Comparison of ENCODE assay signal across 9 mouse cellular contexts in the genomic region with DNA sequence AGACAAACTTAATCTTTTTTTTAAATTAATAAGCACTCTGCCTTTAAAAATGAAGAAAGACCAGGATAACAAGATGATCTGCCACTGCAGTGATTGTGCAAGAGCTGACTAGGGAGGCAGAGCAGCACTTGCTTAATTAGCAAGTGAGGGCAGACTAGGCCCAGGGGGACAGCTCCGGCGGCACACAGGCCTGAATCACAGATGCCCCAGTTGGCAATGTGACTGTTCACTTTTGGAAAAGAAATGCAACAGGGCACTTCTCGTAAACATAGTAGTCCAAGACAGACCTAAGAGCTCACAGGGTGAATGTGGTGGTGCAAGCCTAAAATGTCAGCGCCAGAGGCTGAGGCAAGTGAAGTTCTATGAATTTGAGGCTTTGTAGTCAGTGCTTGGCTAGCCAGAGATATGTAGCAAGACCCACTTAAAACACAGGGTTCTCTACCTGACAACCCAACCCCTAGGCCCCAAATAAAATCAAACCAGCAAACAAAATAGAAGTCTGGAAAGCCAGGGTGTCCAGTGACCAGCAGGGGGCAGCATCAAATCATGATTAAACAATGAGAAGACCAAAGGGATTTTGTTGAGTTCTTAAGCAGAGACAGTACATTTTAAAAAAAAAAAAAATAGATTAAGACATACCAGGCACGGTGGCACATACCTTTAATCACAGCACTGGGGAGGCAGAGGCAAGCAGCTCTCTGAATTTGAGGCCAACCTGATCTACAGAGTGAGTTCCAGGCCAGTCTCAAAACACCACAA. TPM values are rescaled to one million over a fixed set of nuclear protein-coding genes. Genes with fewer than 3 reads are reported as not detected.
DNase-seq lines count a peak whose midpoint lies in the region; ATAC-seq and TF ChIP-seq lines count a peak whose summit lies in the region.
"Had no signal": no experiment of that assay in that cellular context is flagged by ENCODE, and none has a peak within 500 bp of the region (broad histone marks: within the 10 kb centered on the region; RNA-seq: fewer than 3 reads in every experiment).

No protein-coding gene starts in this region.

- no peak overlapping the region for H3K4me3 ChIP-seq in forebrain, embryonic 14.5 days (ENCODE audit: low read depth, low read length)
- H3K4me3 ChIP-seq in forebrain, embryonic 12.5 days (replicated peaks), result no peak overlapping the region
- no peak overlapping the region for H3K4me3 ChIP-seq in gastrocnemius, adult 2 months
- H3K4me3 ChIP-seq: midbrain, embryonic 12.5 days had no signal

- H3K4me2 ChIP-seq in forebrain, embryonic 14.5 days (ENCODE audit: low read length), result no peak overlapping the region
- no peak overlapping the region for H3K4me2 ChIP-seq in forebrain, embryonic 12.5 days
- H3K4me2 ChIP-seq: midbrain, embryonic 12.5 days had no signal

- DNase-seq in forebrain, embryonic 14.5 days (ENCODE audit: low spot score), result peak; percentile 89
- peak; percentile 80 for DNase-seq in ES-CJ7 (ENCODE audit: low read depth, low spot score)
- peak; percentile 77 to 82 for DNase-seq in cerebellum, adult 18-20 months
- DNase-seq in gastrocnemius, adult 2 months, result peak; percentile 82
- DNase-seq in layer of hippocampus, postnatal 10 days (ENCODE audit: low spot score in 2 of 2), result peak; percentile 83 to 86
- peak; percentile 51 to 75 for DNase-seq in spleen, postnatal 14 days (ENCODE audit: low spot score in 2 of 2)

- H3K9ac ChIP-seq in forebrain, embryonic 14.5 days (ENCODE audit: low read length), result no peak overlapping the region
- H3K9ac ChIP-seq in forebrain, embryonic 12.5 days, result no peak overlapping the region
- H3K9ac ChIP-seq: midbrain, embryonic 12.5 days had no signal

- H3K27me3 ChIP-seq in forebrain, embryonic 14.5 days (replicated peaks; ENCODE audit: control insufficient read depth, insufficient read depth, low read length), result no peaks in the 10 kb centered on the region
- no peaks in the 10 kb centered on the region for H3K27me3 ChIP-seq in forebrain, embryonic 12.5 days
- H3K27me3 ChIP-seq: midbrain, embryonic 12.5 days had no signal

- H3K27ac ChIP-seq in forebrain, embryonic 14.5 days (ENCODE audit: low read depth, low read length), result no peak overlapping the region
- no peak overlapping the region for H3K27ac ChIP-seq in forebrain, embryonic 12.5 days
- H3K27ac ChIP-seq in gastrocnemius, adult 2 months, result peak overlapping the region; percentile 20
- H3K27ac ChIP-seq: midbrain, embryonic 12.5 days had no signal

- ATAC-seq in forebrain, embryonic 14.5 days, result no peak
- ATAC-seq in forebrain, embryonic 12.5 days (ENCODE audit: low FRiP score), result no peak
- ATAC-seq in megakaryocyte, adult 5-6 weeks (ENCODE audit: poor library complexity, severe bottlenecking), result peak; percentile 64

- intact Hi-C loops in gastrocnemius, adult 2 months (cut with DNase I), result loop anchor here (2.0 kb wide), 1 partner anchor 266 kb away; no protein-coding TSS in a partner anchor

- H3K36me3 ChIP-seq in forebrain, embryonic 14.5 days (ENCODE audit: control insufficient read depth, insufficient read depth, low read length), result peaks cover 67% of the 10 kb centered on the region
- peaks cover 44% of the 10 kb centered on the region for H3K36me3 ChIP-seq in forebrain, embryonic 12.5 days (replicated peaks)

- no peaks in the 10 kb centered on the region for H3K9me3 ChIP-seq in forebrain, embryonic 14.5 days (replicated peaks; ENCODE audit: control insufficient read depth, low read length)
- H3K9me3 ChIP-seq in forebrain, embryonic 12.5 days, result no peaks in the 10 kb centered on the region
- H3K9me3 ChIP-seq: midbrain, embryonic 12.5 days had no signal

- 60% methylated on average over 5 of the region's 5 CpGs for WGBS in forebrain, embryonic 14.5 days
- 62% methylated on average over 5 of the region's 5 CpGs for WGBS in forebrain, embryonic 12.5 days

- peaks cover 11% of the 10 kb centered on the region for H3K4me1 ChIP-seq in forebrain, embryonic 14.5 days (ENCODE audit: control insufficient read depth, insufficient read depth, low read length)
- peaks cover 18% of the 10 kb centered on the region for H3K4me1 ChIP-seq in forebrain, embryonic 12.5 days

- peak; percentile 81 for TF ChIP-seq CTCF in gastrocnemius, adult 2 months (IDR thresholded peaks at IDR 0.05)

RNA-seq across cellular contexts. Expression of a gene that starts 5.6 kb away (rescaled TPM):
- polyA plus RNA-seq in forebrain, embryonic 14.5 days (2014; fragmentation: Nextera tagmentation; extraction: Ambion mirVana), result 346 and 353 TPM in 2 replicates
- 131 and 139 TPM in 2 replicates for polyA plus RNA-seq in forebrain, embryonic 12.5 days (2016; fragmentation: Nextera tagmentation; extraction: Ambion mirVana)
- total RNA-seq in gastrocnemius, adult 2 months (2021), result not detected
- 100 to 1,000 TPM; 291 to 295 TPM for total RNA-seq in layer of hippocampus, postnatal 10 days (2021)
- 0.16 TPM in 1 of 2 replicates, not detected in the other for total RNA-seq in megakaryocyte, adult 5-6 weeks (2015)
- total RNA-seq in megakaryocyte, adult 5-6 weeks (2017), result not detected in 2 replicates

RNA-seq across cellular contexts. Expression of a gene that starts 6.0 kb away (rescaled TPM):
- polyA plus RNA-seq in forebrain, embryonic 14.5 days (2014; fragmentation: Nextera tagmentation; extraction: Ambion mirVana), result 0.15 and 0.29 TPM in 2 replicates
- 0.26 and 0.60 TPM in 2 replicates for polyA plus RNA-seq in forebrain, embryonic 12.5 days (2016; fragmentation: Nextera tagmentation; extraction: Ambion mirVana)
- 1 to 10 TPM; 7.3 to 7.8 TPM for total RNA-seq in gastrocnemius, adult 2 months (2021)
- under 1 TPM; 0.66 to 0.78 TPM for total RNA-seq in layer of hippocampus, postnatal 10 days (2021)
- total RNA-seq in megakaryocyte, adult 5-6 weeks (2015), result 0.16 and 0.55 TPM in 2 replicates
- 0.12 TPM in 1 of 2 replicates, not detected in the other for total RNA-seq in megakaryocyte, adult 5-6 weeks (2017)

RNA-seq across cellular contexts. Expression of a gene that starts 7.3 kb away (rescaled TPM):
- polyA plus RNA-seq in forebrain, embryonic 14.5 days (2014; fragmentation: Nextera tagmentation; extraction: Ambion mirVana), result 66.0 and 77.8 TPM in 2 replicates
- polyA plus RNA-seq in forebrain, embryonic 12.5 days (2016; fragmentation: Nextera tagmentation; extraction: Ambion mirVana), result 57.5 and 62.9 TPM in 2 replicates
- total RNA-seq in gastrocnemius, adult 2 months (2021), result 10 to 100 TPM; 16.8 to 18.4 TPM
- total RNA-seq in layer of hippocampus, postnatal 10 days (2021), result 100 to 1,000 TPM; 105 to 115 TPM
- 84.8 and 97.8 TPM in 2 replicates for total RNA-seq in megakaryocyte, adult 5-6 weeks (2015)
- total RNA-seq in megakaryocyte, adult 5-6 weeks (2017), result 48.1 and 49.6 TPM in 2 replicates

RNA-seq across cellular contexts. Expression of a gene that starts 15.0 kb away (rescaled TPM):
- polyA plus RNA-seq in forebrain, embryonic 14.5 days (2014; fragmentation: Nextera tagmentation; extraction: Ambion mirVana), result not detected in 2 replicates
- not detected in 2 replicates for polyA plus RNA-seq in forebrain, embryonic 12.5 days (2016; fragmentation: Nextera tagmentation; extraction: Ambion mirVana)
- total RNA-seq in gastrocnemius, adult 2 months (2021), result not detected
- total RNA-seq in layer of hippocampus, postnatal 10 days (2021), result 10 to 100 TPM in 1 of 2 experiments, not detected in 1; 15.9 TPM
- not detected in 2 replicates for total RNA-seq in megakaryocyte, adult 5-6 weeks (2015)
- 1.8 and 5.9 TPM in 2 replicates for total RNA-seq in megakaryocyte, adult 5-6 weeks (2017)
- polyA plus RNA-seq: midbrain, embryonic 12.5 days had no signal

RNA-seq across cellular contexts. Expression of a gene that starts 24.7 kb away (rescaled TPM):
- polyA plus RNA-seq in forebrain, embryonic 14.5 days (2014; fragmentation: Nextera tagmentation; extraction: Ambion mirVana), result 7.2 and 7.4 TPM in 2 replicates
- polyA plus RNA-seq in forebrain, embryonic 12.5 days (2016; fragmentation: Nextera tagmentation; extraction: Ambion mirVana), result 7.2 and 7.8 TPM in 2 replicates
- 10 to 100 TPM; 40.1 to 49.4 TPM for total RNA-seq in gastrocnemius, adult 2 months (2021)
- total RNA-seq in layer of hippocampus, postnatal 10 days (2021), result 100 to 1,000 TPM; 112 to 115 TPM
- total RNA-seq in megakaryocyte, adult 5-6 weeks (2015), result 52.3 and 56.0 TPM in 2 replicates
- total RNA-seq in megakaryocyte, adult 5-6 weeks (2017), result 72.8 and 94.4 TPM in 2 replicates

Comparison
In these comparisons a context has a peak if more than half of its experiments do, and no peak if none do; other contexts are left out.
1. RNA of a gene that starts 5.6 kb away (total RNA-seq): 291 to 295 TPM in layer of hippocampus, postnatal 10 days; not detected in gastrocnemius, adult 2 months and 0.16 TPM in megakaryocyte, adult 5-6 weeks; every median in the first group is over 100 times any median in the second.
2. RNA of a gene that starts 6.0 kb away (total RNA-seq): 7.3 to 7.8 TPM in gastrocnemius, adult 2 months; 0.66 to 0.78 TPM in layer of hippocampus, postnatal 10 days and 0.12 to 0.55 TPM in megakaryocyte, adult 5-6 weeks; every median in the first group is over 4 times any median in the second.
3. Peak in every context shown above with its lines, with median percentiles within 50 percentile points of each other: DNase-seq.